Mouse (Mus musculus) hindbrain, embryonic 16.5 days (tissue): ENCODE data around the gene Anapc15. TPM values are rescaled to one million over a fixed set of nuclear protein-coding genes. Genes with fewer than 3 reads are reported as not detected.
"Not testable (repeated sequence)": the region's sequence is repeated elsewhere in the genome, so short reads cannot be mapped to it uniquely, and the experiment has no call there.

Experiments
- ATAC-seq: fragments of 200-750 bp; cut with Nextera tagmentation; 2 replicates; pipeline ENCODE4 v1.8.0; 2017; ENCODE audit warnings: moderate TSS enrichment, moderate library complexity
- H3K27ac ChIP-seq: fragments of 300-500 bp; sonication (generic); 2 replicates; pipeline ENCODE4 v1.5.1; 2014; ENCODE audit warnings: low read depth, mild to moderate bottlenecking, control low read depth, low read length, moderate library complexity
- H3K27me3 ChIP-seq: fragments of 300-500 bp; sonication (generic); replicated peaks from 2 replicates; pipeline ENCODE4 v1.6.1; 2014; ENCODE audit warnings: low read length; ENCODE audit not compliant: control insufficient read depth, insufficient read depth
- H3K36me3 ChIP-seq: fragments of 300-500 bp; sonication (generic); 2 replicates; pipeline ENCODE4 v1.6.1; 2014; ENCODE audit warnings: mild to moderate bottlenecking, low read length, moderate library complexity, mixed read lengths; ENCODE audit not compliant: control insufficient read depth, insufficient read depth
- H3K4me1 ChIP-seq: fragments of 300-500 bp; sonication (generic); 2 replicates; pipeline ENCODE4 v1.6.1; 2014; ENCODE audit warnings: low read depth, low read length; ENCODE audit not compliant: control insufficient read depth, insufficient read depth
- H3K4me2 ChIP-seq: fragments of 300-500 bp; sonication (generic); 2 replicates; pipeline ENCODE4 v1.6.1; 2014; ENCODE audit warnings: mild to moderate bottlenecking, low read length, control low read depth, moderate library complexity
- H3K4me3 ChIP-seq: fragments of 300-500 bp; sonication (generic); 2 replicates; pipeline ENCODE4 v1.5.1; 2014; ENCODE audit warnings: mild to moderate bottlenecking, low read length, control low read depth, moderate library complexity
- H3K9ac ChIP-seq: fragments of 300-500 bp; sonication (generic); 2 replicates; pipeline ENCODE4 v1.6.1; 2014; ENCODE audit warnings: low read depth, mild to moderate bottlenecking, control low read depth, low read length, moderate library complexity
- H3K9me3 ChIP-seq: fragments of 300-500 bp; sonication (generic); 2 replicates; pipeline ENCODE4 v1.6.1; 2014; ENCODE audit warnings: mild to moderate bottlenecking, low read length, moderate library complexity; ENCODE audit not compliant: control insufficient read depth
- WGBS: fragments of 180-500 bp; shearing (Covaris S2); extraction: QIAGEN DNeasy Blood & Tissue Kit; methylation state at CpG from one replicate; pipeline ENCODE4 v1.1.7; 2014; 5-methylcytosine and 5-hydroxymethylcytosine counted together
- polyA plus RNA-seq: library from polyadenylated mRNA; unstranded; fragments of >200 nt; fragmentation: Nextera tagmentation; extraction: Ambion mirVana; gene quantifications from 2 replicates; pipeline ENCODE4 v1.2.1, GENCODE M21; 2015

The Anapc15 gene
- polyA plus RNA-seq, 1 experiment from 2014 or later = 72.2 TPM

GRCm38 (mm10) chr7:101902846-101903245, 39.3 kb downstream of the Anapc15 start:
- Histone ChIP-seq H3K4me2 (no peak overlapping the region), H3K27me3 (no peaks in the 10 kb centered on the region), H3K4me1 (peaks cover 18% of the 10 kb centered on the region), H3K36me3 (0 out of 2 replicates have a peak, but pooled peaks cover 5% of the 10 kb centered on the region), H3K9ac (no peak overlapping the region), H3K4me3 (no peak overlapping the region), H3K27ac (no peak overlapping the region), H3K9me3 (no peaks in the 10 kb centered on the region)
- ATAC-seq = no peak

DNA sequence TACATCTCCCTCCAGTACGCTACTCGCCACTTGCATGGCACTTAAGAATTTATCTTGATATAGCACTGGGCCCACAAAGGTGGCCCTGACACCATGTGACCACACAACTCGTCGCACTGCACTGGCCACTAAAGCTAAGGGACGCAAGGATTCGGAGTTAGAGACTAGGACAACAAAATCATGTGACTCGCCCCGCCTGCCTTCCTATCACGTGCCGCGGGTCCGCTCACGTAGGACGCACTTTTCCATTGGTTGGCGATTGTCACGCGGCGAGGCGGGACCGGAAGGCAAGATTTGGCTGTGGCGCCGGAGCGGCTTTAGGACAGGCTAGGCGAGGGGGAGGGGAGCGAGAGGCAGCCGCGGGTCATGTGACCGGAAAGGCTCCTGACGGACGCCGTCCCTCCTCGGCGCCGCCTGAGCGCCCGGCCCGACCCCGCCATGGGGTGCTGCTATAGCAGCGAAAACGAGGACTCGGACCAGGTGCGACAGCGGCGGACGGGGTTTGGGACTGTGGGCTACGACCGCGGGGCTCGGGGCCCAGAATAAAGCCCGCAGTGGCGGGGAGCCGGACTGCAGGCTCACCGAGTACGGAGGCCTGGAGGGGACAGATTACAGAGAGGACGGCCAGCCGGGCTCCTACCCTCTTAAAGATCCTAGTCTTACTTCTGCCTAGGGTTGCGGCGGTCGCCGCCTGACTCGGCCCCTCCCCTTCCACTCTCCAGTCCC, 42.2 kb downstream of the Anapc15 start, which contains the start of gene Lamtor1:
TSS of gene Lamtor1 (plus strand) at position 344 of the 726 bp plus-strand sequence.
- H3K36me3 ChIP-seq = peaks cover 10% of the 10 kb centered on the region
- peak within 1 kb of the TSS; percentile 82 for H3K4me2 ChIP-seq
- WGBS = under 1% methylated on average over 60 of the region's 61 CpGs
- H3K27me3 ChIP-seq = no peaks in the 10 kb centered on the region
- H3K9me3 ChIP-seq = no peaks in the 10 kb centered on the region
- H3K4me1 ChIP-seq = peaks cover 23% of the 10 kb centered on the region
- H3K9ac ChIP-seq = peak within 1 kb of the TSS; percentile 98
- H3K27ac ChIP-seq = peak within 1 kb of the TSS; percentile 97
- H3K4me3 ChIP-seq = peak within 1 kb of the TSS; percentile 93
- ATAC-seq = peak; percentile 98

DNA sequence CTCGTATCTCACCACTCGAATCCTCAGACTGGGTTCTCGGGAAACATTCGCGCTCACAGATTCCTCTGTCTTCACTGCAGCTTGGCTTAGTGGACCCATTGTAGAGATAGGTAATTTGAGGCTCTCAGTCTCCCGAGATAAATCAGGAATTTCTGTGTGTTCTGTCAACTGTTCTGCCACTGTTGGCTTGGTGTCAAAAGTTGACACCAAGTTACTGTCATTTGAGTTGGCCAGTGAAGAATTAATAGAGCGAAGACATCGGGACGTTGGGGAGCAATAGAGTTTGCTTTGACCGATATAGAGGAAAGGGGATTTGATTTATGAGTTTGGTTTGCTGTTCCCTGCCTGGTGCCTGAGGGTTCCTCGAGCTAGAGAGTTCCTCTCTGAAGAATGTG, 42.8 kb downstream of the Anapc15 start, which contains the start of gene Tomt:
TSS of gene Tomt (minus strand) at position 73 of the 395 bp plus-strand sequence.
- no peak for ATAC-seq
- 24% methylated on average over 11 of the region's 11 CpGs for WGBS

GRCm38 (mm10) chr7:101906696-101907095, 43.2 kb downstream of the Anapc15 start:
- peaks cover 23% of the 10 kb centered on the region for H3K4me1 ChIP-seq
- H3K9ac ChIP-seq = peak overlapping the region; percentile 98
- no peak for ATAC-seq
- peaks cover 10% of the 10 kb centered on the region for H3K36me3 ChIP-seq
- H3K4me3 ChIP-seq = peak overlapping the region; percentile 93
- no peaks in the 10 kb centered on the region for H3K27me3 ChIP-seq
- H3K4me2 ChIP-seq = peak overlapping the region; percentile 82
- no peaks in the 10 kb centered on the region for H3K9me3 ChIP-seq
- WGBS = 74% methylated on average over 8 of the region's 8 CpGs
- H3K27ac ChIP-seq = no peak overlapping the region

More for the DNA sequence above, 42.8 kb downstream of the Anapc15 start, which contains the start of gene Tomt:
- peak within 1 kb of the TSS; percentile 93 for H3K4me3 ChIP-seq
- H3K4me2 ChIP-seq = peak within 1 kb of the TSS; percentile 82
- peaks cover 10% of the 10 kb centered on the region for H3K36me3 ChIP-seq
- peaks cover 23% of the 10 kb centered on the region for H3K4me1 ChIP-seq
- no peaks in the 10 kb centered on the region for H3K9me3 ChIP-seq
- peak within 1 kb of the TSS; percentile 98 for H3K9ac ChIP-seq
- peak within 1 kb of the TSS; percentile 97 for H3K27ac ChIP-seq
- H3K27me3 ChIP-seq = no peaks in the 10 kb centered on the region

GRCm38 (mm10) chr7:101908367-101908766, 44.9 kb downstream of the Anapc15 start:
- Histone ChIP-seq H3K4me1 (peaks cover 23% of the 10 kb centered on the region), H3K27ac (no peak overlapping the region), H3K27me3 (no peaks in the 10 kb centered on the region), H3K9ac (no peak overlapping the region), H3K36me3 (peaks cover 16% of the 10 kb centered on the region), H3K9me3 (no peaks in the 10 kb centered on the region), H3K4me3 (no peak overlapping the region), H3K4me2 (no peak overlapping the region)
- 83% methylated on average over 4 of the region's 4 CpGs for WGBS
- ATAC-seq = no peak

GRCm38 (mm10) chr7:101910138-101910537, 46.6 kb downstream of the Anapc15 start:
- Histone ChIP-seq H3K27me3 (no peaks in the 10 kb centered on the region), H3K9ac (no peak overlapping the region), H3K36me3 (peaks cover 22% of the 10 kb centered on the region), H3K27ac (no peak overlapping the region), H3K9me3 (no peaks in the 10 kb centered on the region), H3K4me2 (no peak overlapping the region), H3K4me3 (no peak overlapping the region), H3K4me1 (peaks cover 18% of the 10 kb centered on the region)
- WGBS = 91% methylated on average over 4 of the region's 4 CpGs
- no peak for ATAC-seq

- Histone ChIP-seq H3K4me2 (no peak overlapping the region), H3K4me3 (no peak overlapping the region), H3K27me3 (no peaks in the 10 kb centered on the region), H3K9me3 (no peaks in the 10 kb centered on the region), H3K9ac (no peak overlapping the region), H3K4me1 (peaks cover 9% of the 10 kb centered on the region), H3K27ac (no peak overlapping the region), H3K36me3 (peaks cover 22% of the 10 kb centered on the region)
- 59% methylated on average over 3 of the region's 3 CpGs for WGBS
- ATAC-seq = no peak
Measured at GRCm38 (mm10) chr7:101911982-101912381, 48.5 kb downstream of the Anapc15 start.

DNA sequence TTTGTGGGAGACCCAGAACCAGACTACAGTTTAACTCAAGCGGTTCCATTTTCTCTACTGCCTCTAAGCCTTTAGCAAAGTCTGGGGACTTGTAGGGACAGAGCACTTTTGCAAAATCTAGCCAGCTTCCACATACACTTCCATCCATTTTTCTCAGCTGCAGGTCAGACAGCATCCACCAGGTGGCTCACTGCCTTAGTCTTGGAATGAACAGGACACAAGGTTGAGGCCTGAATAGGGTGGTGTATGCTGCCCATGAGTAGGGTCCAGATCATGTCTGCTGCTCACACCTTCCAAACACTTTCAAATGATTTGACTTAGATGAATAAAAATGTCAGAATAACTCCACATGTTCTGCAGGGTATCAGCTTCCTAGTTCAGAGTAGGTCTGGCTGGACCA, 54.6 kb downstream of the Anapc15 start:
- Histone ChIP-seq H3K27me3 (no peaks in the 10 kb centered on the region), H3K9me3 (no peaks in the 10 kb centered on the region), H3K36me3 (peaks cover 7% of the 10 kb centered on the region), H3K4me2 (no peak overlapping the region), H3K27ac (no peak overlapping the region), H3K4me3 (no peak overlapping the region), H3K9ac (no peak overlapping the region), H3K4me1 (no peaks in the 10 kb centered on the region)
- ATAC-seq = peak; percentile 86
- 11% methylated on average over 1 of the region's 1 CpGs for WGBS

DNA sequence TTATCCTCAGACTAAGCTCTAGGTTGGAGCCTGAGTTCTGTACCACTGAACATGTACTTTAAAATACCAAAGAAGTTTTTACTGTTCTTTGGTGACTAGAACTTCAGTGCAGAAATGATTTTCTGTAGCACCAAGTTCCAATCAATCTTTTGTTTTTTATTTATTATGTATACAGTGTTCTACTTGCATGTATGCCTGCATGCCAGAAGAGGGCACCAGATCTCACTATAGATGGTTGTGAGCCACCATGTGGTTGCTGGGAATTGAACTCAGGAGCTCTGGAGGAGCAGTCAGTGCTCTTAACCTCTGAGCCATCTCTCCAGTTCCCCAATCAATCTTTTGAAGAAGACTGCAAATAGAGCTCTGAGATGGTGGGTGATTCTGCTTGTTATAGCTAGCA, 62.4 kb downstream of the Anapc15 start:
- not testable (repeated sequence) for H3K4me1 ChIP-seq, H3K9me3 ChIP-seq, H3K4me3 ChIP-seq, H3K4me2 ChIP-seq, H3K9ac ChIP-seq, H3K36me3 ChIP-seq, H3K27ac ChIP-seq, ATAC-seq, H3K27me3 ChIP-seq
